Mouse (Mus musculus) brain, embryonic 14.5 days (tissue): Measurements from ENCODE around the gene Lcat.

Source experiments
- CTCF ChIP-seq: fragments of 200-500 bp; IDR thresholded peaks from 2 replicates; pipeline ENCODE4 v1.5.1; 2012; ENCODE audit warnings: inconsistent platforms, mild to moderate bottlenecking, moderate library complexity, borderline replicate concordance; ENCODE audit not compliant: insufficient read depth, insufficient read length; ENCODE audit errors: extremely low read depth
- POLR2A ChIP-seq: fragments of 200-500 bp; IDR thresholded peaks from 2 replicates; pipeline ENCODE4 v1.6.1; 2012; ENCODE audit warnings: mild to moderate bottlenecking, inconsistent platforms, borderline replicate concordance; ENCODE audit not compliant: poor library complexity, insufficient read depth, insufficient read length, severe bottlenecking; ENCODE audit errors: extremely low read depth

- TF ChIP-seq CTCF (no peak), POLR2A (no peak)
Observed at GRCm38 (mm10) chr8:105942542-105942941, 640 bp downstream of the Lcat start.
